Mouse (Mus musculus): ENCODE measurements around the gene Stk38.

GRCm38 (mm10) chr17:29056207-29056606 lies 48.4 kb upstream of the Stk38 start:
- TF ChIP-seq CTCF (IDR thresholded peaks at IDR 0.05; ENCODE audit: extremely low read depth, insufficient read depth, low read length) (no peak), POLR2A (IDR thresholded peaks at IDR 0.05; ENCODE audit: extremely low read depth, insufficient read depth, low read length) (no peak)
